Mouse (Mus musculus) ES-E14 (cell line): ENCODE results near the gene Vmn1r4. TPM values are rescaled to one million over a fixed set of nuclear protein-coding genes. Genes with fewer than 3 reads are reported as not detected.

Source experiments
- DNase-seq: peaks from one replicate; pipeline ENCODE4 v3.0.0-alpha.2; 2013; ENCODE audit warnings: low read depth, low spot score
- H3K27ac ChIP-seq: 2 replicates; pipeline ENCODE4 v1.5.1; 2012; ENCODE audit warnings: low read depth, mild to moderate bottlenecking, low read length, moderate library complexity, mixed read lengths; ENCODE audit not compliant: poor library complexity, insufficient read depth, severe bottlenecking
- H3K36me3 ChIP-seq: 2 replicates; pipeline ENCODE4 v1.6.1; 2012; ENCODE audit warnings: mild to moderate bottlenecking, low read length, moderate library complexity, mixed read lengths; ENCODE audit not compliant: control insufficient read depth, poor library complexity, insufficient read depth, severe bottlenecking
- H3K4me1 ChIP-seq, 2 experiments: fragments of 150-350 bp in 1 of 2; sonication (generic) in 1 of 2; 2 replicates each; pipeline ENCODE4 v1.6.1; 2012; ENCODE audit warnings: low read length in 2 of 2, mild to moderate bottlenecking in 1 of 2, mixed read lengths in 1 of 2; ENCODE audit not compliant: control insufficient read depth in 2 of 2, insufficient read depth in 2 of 2, poor library complexity in 1 of 2
- H3K4me3 ChIP-seq, 2 experiments: fragments of 150-350 bp in 1 of 2; sonication (generic) in 1 of 2; 2 replicates each; pipeline ENCODE4 v1.5.1; 2012; ENCODE audit warnings: low read length in 2 of 2, low read depth in 1 of 2, mild to moderate bottlenecking in 1 of 2, mixed read lengths in 1 of 2; ENCODE audit not compliant: insufficient read depth in 1 of 2, poor library complexity in 1 of 2, severe bottlenecking in 1 of 2
- H3K9ac ChIP-seq: 2 replicates; pipeline ENCODE4 v1.6.1; 2012; ENCODE audit warnings: low read depth, mild to moderate bottlenecking, low read length, mixed read lengths; ENCODE audit not compliant: poor library complexity, insufficient read depth, severe bottlenecking
- H3K9me3 ChIP-seq: fragments of 150-350 bp; sonication (generic); 2 replicates; pipeline ENCODE4 v1.6.1; 2012; ENCODE audit warnings: low read depth, mild to moderate bottlenecking, low read length; ENCODE audit not compliant: control insufficient read depth, insufficient read depth
- CHD2 ChIP-seq: IDR thresholded peaks from 2 replicates; pipeline ENCODE4 v1.6.1; 2014; ENCODE audit warnings: mild to moderate bottlenecking, low read depth, low read length, inconsistent platforms
- HCFC1 ChIP-seq: IDR thresholded peaks from 2 replicates; pipeline ENCODE4 v1.6.1; 2012; ENCODE audit warnings: low read length, inconsistent platforms, borderline replicate concordance; ENCODE audit not compliant: insufficient read depth
- MAFK ChIP-seq: IDR thresholded peaks from 2 replicates; pipeline ENCODE4 v1.6.1; 2014; ENCODE audit warnings: mild to moderate bottlenecking, low read depth, low read length, inconsistent platforms; ENCODE audit not compliant: insufficient read depth
- ZC3H11A ChIP-seq: IDR thresholded peaks from 2 replicates; pipeline ENCODE4 v1.6.1; 2012; ENCODE audit warnings: low read depth, mild to moderate bottlenecking, inconsistent platforms, low read length, borderline replicate concordance
- ZNF384 ChIP-seq: IDR thresholded peaks from 2 replicates; pipeline ENCODE4 v1.6.1; 2012; ENCODE audit warnings: low read depth, low read length, inconsistent platforms
- in situ Hi-C, 2 experiments: fragments of 600-800 bp; cut with MboI; formaldehyde crosslinking; loops; one replicate each; pipeline ENCODE4 v1.15.1; 2025; ENCODE audit warnings: low sequenced_read_pairs in 2 of 2, inconsistent platforms in 1 of 2; ENCODE audit not compliant: unreplicated experiment in 2 of 2
- total RNA-seq: library from RNA; depleted of rRNA; stranded (reverse); fragments of 300-350 nt; gene quantifications from 2 replicates; pipeline ENCODE4 v1.2.3, GENCODE M21; 2012

Vmn1r4 gene
- total RNA-seq, 1 experiment: 0.36 TPM

DNA sequence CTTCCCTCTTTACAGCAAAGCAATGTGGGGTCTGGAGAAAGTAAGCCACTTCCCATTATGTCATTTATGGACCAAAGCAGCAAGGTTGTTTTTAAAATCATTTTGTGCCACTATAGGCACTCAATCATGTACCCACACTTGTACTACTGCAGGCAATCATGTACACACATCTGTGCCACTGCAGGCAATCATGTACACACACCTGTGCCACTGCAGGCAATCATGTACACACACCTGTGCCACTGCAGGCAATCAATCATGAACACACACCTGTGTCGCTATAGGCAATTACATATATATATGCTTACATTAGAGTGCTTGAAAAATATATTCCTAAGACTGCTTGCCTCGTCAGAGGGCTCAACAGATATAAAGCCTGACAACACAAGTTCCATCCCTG lies 18.8 kb upstream of the Vmn1r4 start:
- in situ Hi-C loops: loop anchor here in 1 of 2 experiments (10.0 kb wide), 1 partner anchor 100 kb away; no protein-coding TSS in a partner anchor
- Histone ChIP-seq H3K9me3 (no peaks in the 10 kb centered on the region), H3K36me3 (no peaks in the 10 kb centered on the region), H3K27ac (no peak overlapping the region), H3K9ac (no peak overlapping the region), H3K4me1 (no peaks in the 10 kb centered on the region), H3K4me3 (no peak overlapping the region)
- DNase-seq: no peak
- TF ChIP-seq ZC3H11A (no peak), CHD2 (no peak), ZNF384 (no peak), HCFC1 (no peak), MAFK (no peak)

DNA sequence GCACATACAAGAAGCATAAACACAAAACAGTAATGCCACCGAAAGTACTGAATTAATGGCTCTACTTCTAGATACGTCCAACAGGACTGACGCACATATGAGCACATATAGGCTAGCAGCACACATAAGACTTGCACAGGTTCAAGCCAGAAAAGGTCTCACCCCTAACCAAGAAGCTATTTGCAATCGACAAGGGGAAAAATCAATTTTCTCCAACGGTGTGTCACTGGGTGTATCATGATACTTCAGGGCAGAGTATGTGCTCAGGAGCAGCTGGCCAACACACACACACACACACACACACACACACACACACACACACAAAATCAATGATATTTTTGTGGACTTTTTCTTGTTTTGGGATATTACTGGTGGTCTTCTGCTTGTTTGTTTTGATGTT lies 18.3 kb upstream of the Vmn1r4 start:
- Histone ChIP-seq H3K4me3 (no peak overlapping the region), H3K36me3 (no peaks in the 10 kb centered on the region), H3K9me3 (no peaks in the 10 kb centered on the region), H3K27ac (no peak overlapping the region), H3K9ac (no peak overlapping the region), H3K4me1 (no peaks in the 10 kb centered on the region)
- TF ChIP-seq HCFC1: no peak
- in situ Hi-C loops: loop anchor here in 1 of 2 experiments (10.0 kb wide), 1 partner anchor 101 kb away; no protein-coding TSS in a partner anchor
- no peak for DNase-seq

DNA sequence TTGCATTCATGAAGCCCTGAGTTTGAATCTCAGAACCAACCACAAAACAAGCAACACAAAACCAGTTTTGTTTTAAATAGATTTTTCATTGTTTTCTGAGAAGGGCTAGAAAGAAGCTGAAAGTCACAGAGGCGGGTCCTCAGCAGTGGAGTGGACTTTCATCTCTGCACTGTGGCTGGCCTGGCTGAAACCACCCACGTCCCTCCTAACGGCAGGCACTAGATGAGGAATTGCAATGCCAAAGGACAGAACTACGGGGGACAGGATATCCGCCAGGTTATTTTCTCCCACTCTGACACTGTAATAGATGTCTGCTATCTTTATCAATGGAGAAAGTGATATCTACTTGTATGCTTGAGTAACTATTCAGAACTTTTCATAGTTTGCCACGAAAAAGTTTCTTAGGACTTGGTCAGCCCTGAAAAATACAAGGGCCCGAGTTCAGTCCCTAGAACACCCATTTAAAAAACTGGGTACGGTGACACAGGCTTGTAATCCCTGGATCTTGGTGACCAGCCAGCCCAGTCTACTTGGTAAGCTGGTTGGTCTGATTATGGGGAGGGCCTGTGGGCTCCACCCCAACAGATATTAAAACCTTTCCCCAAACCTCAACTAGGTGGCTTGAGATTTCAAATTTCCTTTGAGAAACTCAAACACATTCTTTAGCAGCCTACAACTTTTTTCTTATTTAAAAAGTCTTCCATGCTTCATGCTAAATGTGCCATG lies 17.5 kb upstream of the Vmn1r4 start:
- Histone ChIP-seq H3K9me3 (no peaks in the 10 kb centered on the region), H3K4me3 (no peak overlapping the region), H3K36me3 (no peaks in the 10 kb centered on the region), H3K4me1 (no peaks in the 10 kb centered on the region), H3K9ac (no peak overlapping the region), H3K27ac (no peak overlapping the region)
- DNase-seq: no peak
- in situ Hi-C loops: loop anchor here in 1 of 2 experiments (10.0 kb wide), 1 partner anchor 101 kb away; no protein-coding TSS in a partner anchor
- TF ChIP-seq MAFK: no peak
- TF ChIP-seq ZC3H11A: no peak

DNA sequence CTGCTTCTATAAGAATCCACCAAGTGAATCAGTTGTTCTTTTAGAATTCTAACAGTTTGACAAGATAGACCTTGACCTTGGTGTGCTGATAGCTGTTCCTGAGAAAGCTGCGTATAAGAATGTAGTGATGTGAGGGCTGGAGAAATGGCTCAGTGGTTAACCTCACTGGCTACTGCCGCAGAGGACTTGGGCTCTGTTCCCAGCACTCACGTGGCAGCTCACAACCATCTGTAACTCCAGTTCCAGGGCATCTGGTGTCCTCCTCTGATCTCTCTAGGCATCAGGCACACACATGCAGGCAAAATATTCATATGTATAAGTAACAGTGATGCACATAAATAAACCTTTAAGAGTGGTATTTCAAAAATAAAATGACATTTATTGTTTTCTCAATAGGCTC lies 15.8 kb upstream of the Vmn1r4 start:
- Histone ChIP-seq H3K4me3 (no peak overlapping the region), H3K4me1 (no peaks in the 10 kb centered on the region), H3K27ac (no peak overlapping the region), H3K9me3 (no peaks in the 10 kb centered on the region), H3K9ac (no peak overlapping the region), H3K36me3 (no peaks in the 10 kb centered on the region)
- no peak for DNase-seq
- in situ Hi-C loops: loop anchor here in 1 of 2 experiments (10.0 kb wide), 1 partner anchor 103 kb away; no protein-coding TSS in a partner anchor
- TF ChIP-seq HCFC1 (no peak), ZNF384 (no peak), MAFK (no peak), ZC3H11A (no peak), CHD2 (no peak)

DNA sequence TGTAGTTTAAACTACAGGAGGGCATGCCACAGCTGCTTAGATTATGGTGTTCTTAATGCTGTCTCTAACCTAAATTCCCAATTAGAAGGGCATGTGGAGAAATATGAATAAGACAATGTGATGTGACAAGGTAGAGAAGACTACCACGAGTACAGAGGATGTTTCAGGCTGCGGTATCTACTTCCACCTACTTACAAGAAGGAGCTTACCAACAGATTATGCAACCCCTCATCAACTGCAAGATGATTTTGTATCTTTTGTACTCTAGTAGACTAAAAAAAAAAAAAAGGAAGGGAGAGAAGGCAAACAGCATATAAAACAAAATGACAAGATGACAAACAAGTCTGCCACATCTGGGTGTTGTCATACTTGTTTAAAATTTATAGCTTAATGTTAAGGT lies 15.4 kb upstream of the Vmn1r4 start:
- no peak overlapping the region for H3K9ac ChIP-seq
- no peaks in the 10 kb centered on the region for H3K36me3 ChIP-seq
- TF ChIP-seq HCFC1 (no peak), MAFK (no peak), CHD2 (no peak), ZC3H11A (no peak), ZNF384 (no peak)
- in situ Hi-C loops: loop anchor here in 1 of 2 experiments (10.0 kb wide), 1 partner anchor 104 kb away; no protein-coding TSS in a partner anchor
- no peaks in the 10 kb centered on the region for H3K9me3 ChIP-seq
- H3K4me1 ChIP-seq: no peaks in the 10 kb centered on the region
- H3K27ac ChIP-seq: no peak overlapping the region
- no peak overlapping the region for H3K4me3 ChIP-seq
- DNase-seq: no peak
